Mouse (Mus musculus) thymus, postnatal 25 days (tissue): ENCODE results near the gene Celsr2.

Source experiments
- DNase-seq: peaks from one replicate; pipeline ENCODE4 v3.0.0; 2022

Gene Celsr2

GRCm38 (mm10) chr3:108411026-108411753, 4.2 kb downstream of the Celsr2 start:
- DNase-seq, result no peak

DNA sequence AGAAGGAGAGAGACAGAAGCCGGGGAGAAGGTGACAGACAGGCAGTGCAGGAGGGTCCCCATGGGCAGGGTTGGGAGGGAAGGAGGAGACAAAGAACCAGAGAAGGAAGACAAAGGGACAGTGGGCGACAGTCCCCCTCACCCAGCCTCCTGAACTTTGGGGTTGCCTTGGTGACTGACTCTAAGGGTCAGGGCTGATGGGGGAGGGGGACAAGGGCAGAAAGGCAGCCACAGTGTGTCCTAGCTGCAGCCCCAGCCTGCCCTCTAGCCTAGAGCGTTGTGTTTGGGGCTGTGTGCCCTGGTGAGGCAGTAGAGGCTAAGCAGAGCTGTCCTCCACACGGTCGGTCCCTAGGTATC, 5.0 kb downstream of the Celsr2 start:
- no peak for DNase-seq

GRCm38 (mm10) chr3:108409656-108410358, 5.5 kb downstream of the Celsr2 start:
- DNase-seq, result no peak

- no peak for DNase-seq
Observed at GRCm38 (mm10) chr3:108408517-108409008, 6.8 kb downstream of the Celsr2 start.

GRCm38 (mm10) chr3:108406306-108406885, 9.0 kb downstream of the Celsr2 start:
- DNase-seq, result no peak

DNA sequence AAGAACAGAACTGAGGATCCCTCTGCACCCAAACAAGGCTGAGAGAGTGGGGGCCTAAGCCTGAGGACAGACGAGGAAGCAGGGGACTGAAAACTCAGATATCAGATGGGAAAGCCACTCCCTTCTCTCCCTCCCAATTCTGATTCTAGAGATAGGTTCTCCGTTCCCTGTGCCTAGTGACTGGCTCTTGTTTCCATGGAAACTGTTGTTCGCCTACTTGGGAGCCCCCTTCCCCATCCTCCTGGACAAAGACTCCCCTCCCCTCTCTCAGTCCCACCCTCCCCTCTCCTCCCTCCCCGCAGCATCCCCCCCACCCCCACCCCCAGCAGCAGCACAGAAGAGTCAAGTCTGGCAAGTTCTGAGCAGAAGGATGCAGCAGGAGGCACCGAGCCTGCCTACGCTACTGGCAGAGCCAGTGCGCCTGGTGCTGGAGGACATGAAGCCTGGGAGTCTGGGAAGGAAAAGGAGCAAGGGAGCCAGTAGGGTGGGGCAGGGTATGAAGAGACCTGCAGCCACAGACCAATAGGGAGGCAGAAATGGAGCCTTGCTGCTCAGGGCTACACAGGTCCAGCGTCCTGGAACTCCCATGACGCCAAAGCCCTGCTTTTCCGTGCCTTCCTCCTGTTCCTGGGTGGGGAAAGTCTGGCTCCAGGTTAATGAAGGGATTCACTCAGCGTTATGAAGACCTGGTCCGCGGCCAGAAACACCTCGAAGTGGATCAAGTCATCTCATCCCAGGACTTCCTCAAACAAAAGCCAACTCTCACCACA, 9.6 kb downstream of the Celsr2 start:
- no peak for DNase-seq

GRCm38 (mm10) chr3:108402528-108402920, 12.8 kb downstream of the Celsr2 start:
- DNase-seq, result no peak

GRCm38 (mm10) chr3:108401692-108402527, 13.4 kb downstream of the Celsr2 start:
- DNase-seq, result peak; percentile 94

- DNase-seq, result no peak
Observed at GRCm38 (mm10) chr3:108400442-108400841, 14.9 kb downstream of the Celsr2 start.

DNA sequence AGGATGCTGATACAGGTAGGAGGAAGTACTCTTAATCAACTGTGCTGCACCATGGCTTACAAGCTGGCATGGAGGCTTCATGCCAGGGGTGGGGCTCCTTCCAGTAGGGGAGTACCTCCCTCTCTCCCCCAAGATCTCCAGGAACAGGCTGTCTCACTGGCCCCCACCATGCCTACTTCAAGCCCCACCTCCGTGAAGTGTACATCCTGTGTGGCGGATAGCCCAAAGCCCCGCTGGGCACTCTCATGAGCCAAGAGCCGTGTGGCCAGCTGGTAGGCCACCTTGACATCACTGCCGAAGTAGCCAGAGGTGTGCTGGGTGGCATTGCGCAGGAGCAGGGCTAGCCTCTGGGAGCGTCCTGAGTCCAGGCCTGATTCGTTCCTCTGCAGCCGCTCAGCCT, 17.1 kb downstream of the Celsr2 start:
- no peak for DNase-seq

DNA sequence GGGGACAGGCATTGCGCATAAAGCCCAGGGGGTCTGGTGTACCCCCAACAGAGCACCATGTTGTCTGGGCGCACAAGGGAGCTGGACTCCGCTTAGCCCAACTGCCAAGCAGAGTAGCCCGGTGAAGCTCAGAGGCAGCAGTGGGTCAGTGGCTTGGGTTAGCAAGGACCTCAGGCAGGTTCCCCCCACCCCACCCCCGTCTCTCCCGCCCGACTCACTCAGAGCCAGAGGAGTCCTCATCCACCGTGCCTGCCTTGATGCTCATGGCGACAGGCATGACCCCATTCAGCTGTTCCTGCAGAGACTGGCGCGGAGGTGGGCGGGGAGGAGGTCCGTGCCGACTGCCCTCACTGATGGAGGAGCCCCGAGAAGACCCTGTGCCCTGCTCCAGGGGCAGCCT, 22.6 kb downstream of the Celsr2 start:
- no peak for DNase-seq

DNA sequence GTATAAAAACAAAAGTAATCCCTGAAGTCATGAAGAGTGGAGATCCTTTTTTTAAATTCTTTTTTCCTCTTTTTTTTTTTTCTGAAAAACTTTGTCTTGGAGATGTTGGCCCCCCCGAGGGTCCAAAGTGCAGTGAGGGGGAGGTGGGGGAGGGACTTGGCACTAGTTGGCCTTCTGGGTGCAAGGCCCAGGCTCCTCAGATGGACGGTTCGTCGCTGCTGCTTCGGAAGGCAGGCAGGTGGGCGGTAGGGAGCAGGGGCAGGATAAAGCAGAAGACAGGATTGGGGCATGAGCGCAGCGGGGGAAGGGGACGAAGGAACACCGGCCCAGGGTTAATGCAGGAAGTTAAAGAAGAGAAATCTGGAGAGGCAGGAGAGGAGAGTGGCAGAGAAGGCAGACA, 23.1 kb downstream of the Celsr2 start:
- DNase-seq, result no peak

DNA sequence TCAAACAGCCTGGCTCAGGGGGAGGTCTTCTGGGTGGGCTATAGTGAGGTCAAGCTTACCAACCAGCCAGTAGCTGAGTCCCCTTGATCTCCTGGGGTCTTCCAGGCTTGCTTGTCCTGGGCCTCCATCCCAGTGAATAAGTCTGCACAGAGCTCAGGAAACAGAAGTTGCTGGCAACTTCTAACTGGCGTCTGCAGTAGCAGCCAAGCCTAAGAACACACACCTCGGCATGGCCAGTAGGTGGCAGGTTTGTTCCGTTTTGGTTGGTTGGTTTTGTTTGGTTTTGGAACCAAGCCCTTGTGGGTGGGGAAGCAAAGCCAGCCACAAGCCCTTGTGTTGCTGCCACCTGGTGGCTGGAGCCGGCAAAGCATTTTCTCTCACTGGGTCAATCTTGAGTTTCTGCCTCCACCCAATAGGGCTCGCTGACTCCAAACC, 26.2 kb downstream of the Celsr2 start:
- peak; percentile 96 for DNase-seq

GRCm38 (mm10) chr3:108386186-108386585, 29.2 kb downstream of the Celsr2 start:
- DNase-seq, result no peak

DNA sequence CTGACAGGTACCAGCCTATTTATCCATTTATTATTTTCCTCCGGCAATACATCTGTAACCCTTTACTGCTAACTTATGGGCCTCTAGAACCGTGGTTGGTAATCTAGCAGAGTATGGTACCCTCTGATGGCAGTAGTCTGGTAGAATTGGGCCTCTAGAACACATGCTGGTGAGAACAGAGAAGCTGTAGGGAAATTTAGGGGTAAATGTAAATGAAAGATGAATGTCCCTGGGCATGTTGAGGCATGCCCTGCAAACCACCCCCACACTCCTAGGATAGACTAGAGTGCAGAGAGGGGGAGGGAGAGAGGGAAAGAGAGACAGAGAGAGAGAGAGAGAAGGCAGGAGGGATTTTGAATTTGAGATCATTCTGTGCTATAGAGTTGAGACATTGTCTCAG, 30.9 kb downstream of the Celsr2 start:
- no peak for DNase-seq

DNA sequence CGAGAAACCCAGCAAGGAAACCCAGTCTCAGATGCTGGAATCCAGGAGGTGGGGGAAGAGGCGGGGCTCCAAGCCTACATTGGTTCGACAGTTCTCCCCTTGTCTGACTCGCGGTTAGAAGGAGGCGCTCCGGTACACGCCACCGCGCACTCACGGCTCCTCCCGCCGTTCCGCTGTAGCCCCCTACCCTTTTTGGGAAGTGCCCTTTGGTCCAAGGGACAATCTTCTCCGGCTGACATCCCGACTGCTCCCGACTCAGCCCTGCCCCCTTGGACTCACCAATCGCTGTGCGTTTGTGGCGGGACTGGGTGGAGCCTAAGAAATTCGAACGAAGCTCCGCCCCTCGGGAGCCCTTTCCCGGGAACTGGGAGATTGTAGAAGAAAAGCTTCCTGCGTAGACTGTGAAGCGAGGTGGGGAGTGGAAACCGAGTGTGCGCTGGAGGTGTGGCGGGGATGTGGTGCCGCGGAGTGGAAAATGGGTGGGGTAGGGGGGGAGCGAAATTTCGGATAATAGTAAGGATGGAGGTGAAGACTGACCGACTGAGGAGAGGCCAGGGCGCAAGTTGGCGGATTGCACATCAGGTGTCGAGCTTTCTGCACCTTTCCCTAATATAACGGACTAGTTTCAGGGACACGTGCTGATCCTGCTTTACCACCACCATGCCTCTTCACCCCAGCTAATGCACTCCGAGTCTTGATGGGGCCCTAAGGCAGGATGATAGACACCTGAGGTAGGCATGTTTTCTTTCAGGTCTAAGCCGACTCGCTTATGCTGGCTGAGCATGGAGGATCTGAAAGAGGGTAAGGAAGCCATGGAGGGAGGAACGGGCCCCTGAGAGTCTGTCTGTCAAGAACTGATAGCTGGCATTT, 31.6 kb downstream of the Celsr2 start, which contains the start of gene Psrc1:
Gene Psrc1, plus strand, starts transcription at position 355 of the 870 bp plus-strand sequence.
- peak; percentile 85 for DNase-seq

- peak; percentile 9 for DNase-seq
Observed at GRCm38 (mm10) chr3:108381945-108382875, 33.1 kb downstream of the Celsr2 start.

DNA sequence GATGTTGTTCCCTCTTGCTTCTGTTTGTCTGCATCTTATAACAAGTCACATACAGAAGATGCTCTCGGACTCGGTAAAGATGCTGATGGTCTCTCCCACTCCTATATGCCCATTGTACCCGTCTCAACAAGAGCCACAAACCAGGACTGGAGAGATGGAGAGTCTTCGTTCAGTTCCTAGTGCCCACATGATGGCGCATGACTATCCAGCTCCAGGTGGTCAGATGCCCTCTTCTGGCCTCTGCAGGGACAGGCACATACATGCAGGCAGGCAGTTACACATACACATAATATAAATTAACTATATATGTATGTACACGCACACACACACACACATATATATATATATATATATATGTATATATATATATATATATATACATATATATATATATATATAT, 34.7 kb downstream of the Celsr2 start:
- peak; percentile 25 for DNase-seq

GRCm38 (mm10) chr3:108378875-108379663, 36.3 kb downstream of the Celsr2 start:
- DNase-seq, result no peak
